Mouse (Mus musculus) B cell, adult 2 months (primary cell): ENCODE data around the gene Aff3.
A peak's percentile ranks its signal among the peaks of the same experiment; 100 is the strongest.

Experiments
- DNase-seq, 2 experiments: peaks; one replicate each; pipeline ENCODE4 v3.0.0; 2022

The Aff3 gene

GRCm38 (mm10) chr1:38594766-38595165 is 70.0 kb downstream of the Aff3 start:
- no peak for DNase-seq

DNA sequence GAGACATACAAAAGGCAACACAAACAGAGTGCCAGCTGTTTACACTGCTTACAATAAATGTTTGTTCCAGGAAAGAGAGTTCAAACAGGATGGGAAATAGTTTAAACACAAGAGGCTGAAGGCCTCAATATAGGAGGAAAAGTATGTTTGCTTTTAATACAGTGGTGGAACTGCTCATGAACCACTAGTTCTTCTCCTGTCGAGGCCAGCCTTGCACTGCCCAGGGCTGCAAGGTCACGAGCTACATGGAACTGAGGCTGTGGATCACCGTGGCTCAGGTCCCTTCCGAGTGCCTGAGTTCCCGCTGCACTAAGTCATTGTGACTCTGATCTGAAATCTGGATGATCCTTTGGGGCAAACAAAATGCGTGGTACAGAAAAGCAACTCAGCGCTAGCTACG is 73.6 kb downstream of the Aff3 start:
- no peak for DNase-seq

GRCm38 (mm10) chr1:38588741-38589140 is 76.0 kb downstream of the Aff3 start:
- DNase-seq = no peak

DNA sequence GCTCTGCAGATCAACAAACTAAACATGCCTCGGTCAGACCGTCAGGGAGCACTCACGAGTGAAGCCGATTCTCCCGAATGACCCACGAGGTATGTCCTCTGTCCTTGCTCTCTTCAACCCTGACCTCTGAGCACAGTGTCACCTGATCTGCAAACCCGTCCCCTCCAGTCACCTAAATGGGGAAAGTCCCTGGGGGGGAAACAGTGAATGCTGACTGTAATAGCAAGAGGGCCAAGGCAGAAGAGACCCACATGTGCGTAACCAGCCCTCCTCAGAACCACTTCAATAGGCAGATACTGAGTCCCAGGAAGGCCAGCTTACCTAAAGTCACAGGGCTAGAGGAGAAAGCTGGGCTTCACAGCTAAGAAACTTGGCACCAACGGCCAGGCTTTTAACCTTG is 82.4 kb downstream of the Aff3 start:
- DNase-seq = no peak

GRCm38 (mm10) chr1:38580572-38580971 is 84.2 kb downstream of the Aff3 start:
- peak; percentile 11 to 17 for DNase-seq

- no peak for DNase-seq
Measured at GRCm38 (mm10) chr1:38578339-38578738, 86.4 kb downstream of the Aff3 start.

- DNase-seq = no peak
Measured at GRCm38 (mm10) chr1:38567791-38568190, 97.0 kb downstream of the Aff3 start.

GRCm38 (mm10) chr1:38566101-38566678 is 98.6 kb downstream of the Aff3 start:
- no peak for DNase-seq

- no peak for DNase-seq
Measured at GRCm38 (mm10) chr1:38565295-38565777, 99.4 kb downstream of the Aff3 start.

DNA sequence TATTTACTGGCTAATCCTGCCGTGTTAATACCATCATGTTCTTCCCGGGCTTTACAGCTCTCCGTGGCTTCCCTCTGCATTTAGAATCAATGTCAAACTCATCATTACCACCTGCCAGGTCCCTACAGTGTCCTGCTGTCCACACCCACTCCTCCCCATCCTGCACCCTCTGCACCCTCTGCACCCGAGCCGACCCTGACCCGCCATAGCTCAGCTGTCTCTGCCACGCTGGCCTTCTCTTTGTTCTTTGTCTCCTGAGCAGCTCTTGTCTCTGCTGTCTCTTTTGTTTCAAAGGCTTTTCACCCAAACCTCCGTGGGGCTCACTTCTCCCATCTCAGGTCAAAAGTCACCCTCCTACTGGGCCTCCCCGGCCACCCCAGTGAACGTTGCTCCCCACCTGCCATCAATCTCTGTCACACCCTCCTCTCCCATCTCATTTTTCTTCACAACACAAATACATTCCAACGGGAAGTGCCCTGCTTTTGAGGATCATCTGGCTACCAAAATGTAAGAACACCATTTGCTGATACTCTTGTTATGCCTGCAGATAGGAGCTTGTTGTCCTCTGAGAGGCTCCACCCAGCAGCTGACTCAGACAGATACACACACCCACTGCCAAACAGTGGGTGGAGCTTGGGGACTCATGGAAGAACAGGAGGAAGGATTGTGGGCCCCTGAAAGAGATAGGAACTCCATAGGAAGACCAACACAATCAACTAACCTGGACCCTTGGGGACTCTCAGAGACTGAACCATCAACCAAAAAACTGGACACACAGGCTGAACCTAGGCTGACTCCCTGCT is 102.2 kb downstream of the Aff3 start:
- no peak for DNase-seq

GRCm38 (mm10) chr1:38561331-38561730 is 103.4 kb downstream of the Aff3 start:
- no peak for DNase-seq

- no peak for DNase-seq
Measured at GRCm38 (mm10) chr1:38560666-38561065, 104.1 kb downstream of the Aff3 start.

GRCm38 (mm10) chr1:38557615-38558014 is 107.1 kb downstream of the Aff3 start:
- DNase-seq = peak; percentile 26 to 29

DNA sequence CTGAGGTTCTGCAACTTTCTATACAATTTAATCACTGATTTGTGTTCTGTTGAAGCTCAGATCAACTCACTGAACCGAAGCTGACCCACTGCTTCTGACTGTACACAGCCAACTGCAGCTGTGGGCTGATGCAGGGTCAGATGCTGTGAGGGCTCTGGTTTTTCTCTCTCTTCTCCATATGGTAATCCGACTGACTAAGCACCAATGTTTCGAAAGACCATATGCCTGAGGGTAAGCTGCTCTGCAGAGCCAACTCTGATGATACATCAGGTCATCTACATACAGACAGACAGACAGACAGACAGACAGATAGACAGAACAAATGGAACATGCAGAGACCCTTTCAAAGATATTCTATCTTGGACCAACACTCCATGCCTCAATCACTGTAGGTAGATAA is 110.2 kb downstream of the Aff3 start:
- no peak for DNase-seq

GRCm38 (mm10) chr1:38553090-38553489 is 111.7 kb downstream of the Aff3 start:
- no peak for DNase-seq

GRCm38 (mm10) chr1:38550579-38550978 is 114.2 kb downstream of the Aff3 start:
- DNase-seq = no peak

DNA sequence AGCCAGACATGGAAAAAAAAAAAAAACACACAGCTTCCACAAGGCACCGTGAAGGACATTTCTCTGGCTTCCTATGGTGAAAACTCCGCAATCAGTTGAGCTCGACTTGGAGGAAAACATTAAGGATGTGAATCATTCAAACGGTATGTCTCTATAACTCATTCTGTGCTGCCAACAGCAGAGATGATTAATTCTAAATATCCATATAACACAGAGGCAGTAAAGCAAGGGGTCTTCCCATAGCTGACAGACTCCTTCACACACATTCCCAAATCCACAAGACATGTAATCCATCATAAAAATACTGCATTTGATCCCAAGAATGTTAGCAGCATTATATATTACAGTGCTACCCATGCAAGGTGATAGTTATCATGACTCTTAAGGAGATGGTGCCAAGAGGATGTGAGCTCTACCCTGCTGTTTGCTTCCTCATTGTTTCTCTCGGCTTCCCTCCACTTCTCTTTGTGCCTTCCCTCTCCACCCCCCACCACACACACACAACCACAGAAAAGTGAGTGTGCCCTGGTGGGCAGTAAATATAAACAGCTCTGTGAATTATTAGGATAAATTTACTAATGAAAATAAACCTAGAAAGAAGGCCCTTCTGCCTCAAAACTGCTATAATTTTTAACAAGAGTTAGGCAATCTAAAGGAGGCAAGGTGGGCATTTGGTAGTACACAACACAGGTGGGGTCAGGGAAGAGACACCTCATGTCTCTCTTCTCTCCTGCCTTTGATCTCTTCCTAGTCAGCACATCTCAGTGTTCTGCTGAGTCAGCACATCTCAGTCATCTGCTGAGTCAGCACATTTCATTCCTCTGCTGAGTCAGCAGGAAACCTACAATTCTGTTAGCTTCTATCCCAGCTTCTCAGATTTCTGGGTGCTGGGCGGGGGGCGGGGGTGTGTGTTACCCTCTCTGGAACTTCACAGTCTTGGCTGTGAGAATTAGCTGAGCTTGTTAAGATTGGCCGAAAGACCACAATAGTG is 115.8 kb downstream of the Aff3 start:
- peak; percentile 12 to 14 for DNase-seq

DNA sequence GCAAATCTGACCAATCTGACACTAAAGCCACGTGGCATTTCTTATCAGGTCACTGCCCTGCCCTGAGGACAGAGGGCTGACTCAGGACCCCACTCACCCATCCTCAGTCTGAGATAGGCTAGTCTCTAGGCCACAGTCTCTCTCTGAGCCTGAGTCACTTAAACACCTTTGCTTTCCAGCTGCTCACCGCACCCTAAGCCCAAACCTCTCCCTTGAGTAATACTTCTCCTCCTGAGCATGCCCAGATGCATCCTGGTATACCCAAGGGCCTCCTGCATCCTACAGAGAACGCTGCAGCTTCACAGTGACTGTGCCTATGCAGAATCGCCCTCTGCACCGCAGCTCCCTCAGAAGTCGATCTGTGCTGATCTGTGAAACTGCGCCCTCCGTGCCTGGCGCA is 117.1 kb downstream of the Aff3 start:
- no peak for DNase-seq

GRCm38 (mm10) chr1:38546696-38547095 is 118.1 kb downstream of the Aff3 start:
- DNase-seq = no peak

DNA sequence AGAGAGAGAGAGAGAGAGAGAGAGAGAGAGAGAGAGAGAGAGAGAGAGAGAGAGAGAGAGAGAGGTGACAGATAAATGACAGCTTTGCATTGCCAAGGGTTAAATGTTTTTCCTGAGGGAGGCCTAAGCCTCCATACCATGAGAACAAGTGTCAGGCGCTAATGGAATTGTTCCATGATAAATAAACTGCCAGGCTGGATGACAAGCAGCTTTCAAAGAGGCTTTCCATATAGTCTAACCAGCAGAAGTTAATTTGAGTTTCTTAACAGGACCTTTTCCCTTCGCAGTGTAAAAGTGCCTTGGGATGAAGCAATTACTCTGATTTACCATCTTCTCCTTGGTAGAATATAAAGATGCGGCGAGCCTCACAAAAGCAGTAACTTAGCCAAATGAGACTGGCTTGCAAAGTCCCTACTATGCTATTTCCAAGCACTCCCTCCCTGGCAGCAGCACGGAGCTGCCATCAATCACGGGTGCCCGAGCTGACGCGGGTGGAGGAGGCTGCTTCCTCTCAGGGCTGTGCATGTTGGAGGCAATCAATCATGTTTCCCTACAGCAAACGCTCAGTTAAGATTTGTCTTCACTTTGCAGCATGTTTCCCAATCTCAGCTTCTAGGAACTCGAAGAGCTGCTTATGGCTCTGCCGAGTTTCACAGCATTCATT is 119.3 kb downstream of the Aff3 start:
- peak in 1 of 2 experiments; percentile 10 for DNase-seq

- no peak for DNase-seq
Measured at GRCm38 (mm10) chr1:38544501-38544900, 120.3 kb downstream of the Aff3 start.

DNA sequence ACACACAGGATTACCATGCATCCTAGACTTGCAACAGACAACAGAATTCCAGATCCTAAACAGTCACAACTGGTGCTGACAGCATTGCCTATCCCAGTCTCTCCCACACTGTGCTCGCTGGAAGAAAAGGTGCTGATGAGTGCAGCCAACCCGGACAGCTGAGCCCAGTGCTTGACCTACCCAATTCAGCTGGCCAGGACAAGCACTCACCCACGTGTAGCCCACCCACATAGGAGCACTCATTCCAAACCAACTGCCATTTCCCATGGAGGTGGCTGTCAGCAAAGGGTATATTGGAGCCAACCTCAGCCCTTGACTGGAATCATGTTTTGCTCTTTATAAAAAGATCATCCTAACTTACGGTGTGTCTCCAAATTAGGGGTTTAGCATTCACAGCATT is 123.2 kb downstream of the Aff3 start:
- DNase-seq = no peak
